Mouse (Mus musculus) T-cell, adult 2 months (primary cell): ENCODE data around the gene Lrrfip1.

Experiments
- DNase-seq: peaks from one replicate; pipeline ENCODE4 v3.0.0; 2022; ENCODE audit warnings: low spot score

Lrrfip1 gene

GRCm38 (mm10) chr1:91085686-91086085 is 87.1 kb downstream of the Lrrfip1 start:
- no peak for DNase-seq

DNA sequence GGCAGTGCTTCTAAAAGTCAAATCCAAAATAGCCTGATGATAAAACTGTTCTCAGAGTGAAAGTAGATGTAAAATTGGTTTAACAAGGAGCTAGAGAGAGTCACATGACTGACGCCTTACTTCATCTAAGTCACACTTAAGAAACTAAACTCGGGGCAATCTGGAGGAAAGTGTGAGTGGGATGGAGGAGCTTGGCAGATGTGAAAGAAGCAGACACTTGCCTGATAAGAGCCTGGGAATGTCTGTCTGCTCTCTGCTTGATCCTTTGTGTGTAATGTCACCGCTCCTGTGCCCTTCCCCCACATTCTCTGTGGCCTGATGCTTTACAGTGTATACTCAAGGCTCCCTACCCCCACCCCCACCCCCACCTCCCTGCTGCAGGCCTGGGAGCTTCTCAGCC is 87.8 kb downstream of the Lrrfip1 start:
- DNase-seq, result no peak

DNA sequence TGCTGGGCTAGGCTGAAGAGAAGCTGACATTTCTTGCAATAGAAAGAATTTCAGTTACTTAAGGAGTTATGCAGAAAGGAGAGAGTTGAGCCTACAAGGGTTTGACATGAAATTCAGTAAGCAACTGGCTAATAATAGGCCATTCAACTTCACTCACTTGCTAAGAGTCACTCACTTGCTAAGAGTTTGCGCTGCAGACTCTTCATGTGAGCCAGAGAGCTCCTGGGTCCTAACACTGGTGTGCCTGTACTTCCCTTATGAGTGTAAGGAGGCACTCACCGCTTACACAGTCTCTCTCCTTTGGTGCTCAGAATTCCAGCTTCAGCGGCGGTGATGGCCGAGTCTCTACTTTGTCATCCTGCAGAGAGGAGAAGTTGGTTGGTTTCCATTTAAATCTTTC is 88.2 kb downstream of the Lrrfip1 start:
- no peak for DNase-seq

DNA sequence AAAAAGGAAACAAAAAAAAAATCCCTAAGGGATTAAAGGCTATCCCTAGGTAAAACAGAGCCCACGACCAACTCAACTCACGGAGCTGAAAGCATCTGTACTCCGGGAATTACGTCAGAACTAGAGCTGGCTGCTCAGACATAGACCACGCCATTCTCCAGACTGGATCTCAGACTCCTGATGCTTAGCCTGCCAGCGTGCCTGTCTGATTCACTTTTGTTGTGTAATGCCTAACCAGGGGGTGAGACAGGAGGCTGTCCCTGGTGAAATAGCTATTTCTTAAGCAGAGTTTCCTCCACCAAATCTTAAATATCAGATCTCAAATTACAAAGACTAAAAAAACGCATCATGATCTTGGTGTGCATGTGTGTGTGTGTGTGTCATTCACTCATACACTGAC is 89.5 kb downstream of the Lrrfip1 start:
- DNase-seq, result no peak

GRCm38 (mm10) chr1:91088941-91089340 is 90.4 kb downstream of the Lrrfip1 start:
- no peak for DNase-seq

GRCm38 (mm10) chr1:91090456-91090855 is 91.9 kb downstream of the Lrrfip1 start:
- DNase-seq, result peak; percentile 22

- no peak for DNase-seq
These were observed 93.9 kb downstream of the Lrrfip1 start for GRCm38 (mm10) chr1:91092451-91092850.

DNA sequence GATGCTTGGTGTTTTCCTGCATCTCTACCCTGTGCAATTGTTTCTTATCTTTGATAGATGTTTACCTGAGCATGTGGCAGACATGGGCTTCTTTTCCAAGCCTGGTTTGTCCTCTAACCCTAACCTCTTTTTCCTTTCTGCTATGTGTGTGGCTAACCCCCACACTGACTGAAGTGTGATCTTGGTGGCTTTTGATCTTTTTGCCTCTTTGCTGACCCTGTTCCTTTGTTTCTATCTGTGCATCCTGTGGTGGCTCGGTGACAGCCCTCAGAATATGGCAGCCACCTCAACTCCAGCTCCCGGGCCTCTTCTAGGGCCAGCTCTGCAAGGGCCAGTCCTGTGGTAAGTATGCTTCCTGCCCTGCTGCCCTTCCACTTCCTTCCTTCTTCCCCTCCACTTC is 94.8 kb downstream of the Lrrfip1 start:
- peak; percentile 47 for DNase-seq

DNA sequence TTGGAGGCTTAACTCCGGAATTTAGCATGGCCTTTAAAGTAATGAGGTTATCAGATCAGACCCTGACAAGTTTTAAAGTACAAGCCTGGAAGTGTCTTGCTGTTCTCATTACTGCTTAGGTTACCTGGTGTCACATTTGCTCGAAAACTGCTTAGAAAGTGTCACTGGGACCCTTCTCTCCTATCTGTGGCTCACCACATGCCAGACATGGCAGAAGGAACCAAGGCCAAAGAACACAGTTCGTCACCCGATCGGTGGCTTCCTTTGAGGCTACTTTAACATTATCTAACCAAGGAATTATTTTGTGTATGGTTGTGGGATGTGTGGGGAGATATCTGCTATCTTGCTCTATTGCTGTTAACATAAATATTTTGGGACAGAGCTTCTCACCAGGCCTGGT is 95.5 kb downstream of the Lrrfip1 start:
- no peak for DNase-seq

DNA sequence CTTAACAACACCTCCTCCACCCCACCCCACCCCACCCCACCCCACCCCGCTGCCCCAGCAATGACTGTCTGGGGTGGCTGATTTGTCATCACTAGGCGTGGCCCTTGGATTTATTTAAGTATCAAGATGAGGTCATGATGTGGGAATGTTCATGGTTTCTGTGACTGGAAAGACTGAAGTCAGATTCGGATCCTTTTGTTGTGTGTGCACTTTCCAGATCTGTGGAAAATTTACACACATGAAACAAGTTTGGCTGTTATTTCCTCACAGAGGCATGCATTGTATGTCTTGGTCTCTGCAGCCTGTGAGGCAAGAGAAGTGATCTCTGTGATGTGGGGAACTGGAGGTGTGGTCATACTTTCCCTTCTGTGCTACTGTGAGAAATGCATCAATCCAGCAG is 96.7 kb downstream of the Lrrfip1 start:
- peak; percentile 64 for DNase-seq

GRCm38 (mm10) chr1:91095853-91096252 is 97.3 kb downstream of the Lrrfip1 start:
- DNase-seq, result no peak

GRCm38 (mm10) chr1:91096490-91096889 is 98.0 kb downstream of the Lrrfip1 start:
- peak; percentile 67 for DNase-seq

DNA sequence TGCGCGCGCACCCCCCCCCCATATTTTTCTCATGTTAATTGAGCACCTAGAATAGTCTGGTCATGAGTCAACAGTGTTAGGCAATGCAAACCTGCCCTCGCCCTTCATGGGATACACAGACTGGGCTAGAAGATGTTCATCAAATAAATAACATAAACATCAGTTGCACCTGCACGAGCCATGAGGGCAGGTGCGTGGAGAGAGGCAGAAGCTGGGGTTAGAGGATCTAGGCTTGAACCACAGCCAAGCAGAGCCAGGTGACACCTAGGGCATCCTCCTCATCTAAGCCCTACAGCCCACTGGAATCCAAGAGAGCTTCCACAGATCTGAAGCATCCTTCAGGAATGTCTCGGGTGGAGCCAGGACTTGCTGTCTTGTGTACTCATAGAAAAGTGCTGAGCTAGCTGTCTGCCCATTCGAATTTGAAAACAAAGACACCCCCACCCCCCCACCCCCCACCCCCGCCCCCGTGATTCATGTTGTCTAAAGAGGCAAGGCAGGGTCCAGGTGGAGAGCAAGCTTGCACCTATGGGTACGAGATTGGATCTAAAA is 98.8 kb downstream of the Lrrfip1 start:
- DNase-seq, result no peak

DNA sequence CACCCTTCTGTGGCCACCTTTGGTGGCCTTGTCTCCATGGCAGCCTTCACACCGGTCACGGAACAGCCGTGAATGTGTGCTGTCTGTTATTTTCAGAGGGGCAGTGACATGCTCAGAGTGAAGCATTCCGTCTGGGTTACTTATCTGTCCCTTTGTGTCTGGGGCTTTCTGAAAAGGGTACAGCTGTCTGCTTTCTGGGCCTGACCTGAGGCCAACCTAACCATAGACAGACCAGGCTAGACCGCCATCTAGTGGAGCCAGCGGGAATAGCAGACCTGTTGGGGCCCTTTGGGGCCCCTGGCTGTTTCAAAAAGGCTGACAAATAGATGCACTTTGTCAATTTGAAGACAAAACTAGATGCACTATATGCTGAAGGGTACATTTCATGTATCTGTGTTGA is 100.3 kb downstream of the Lrrfip1 start:
- DNase-seq, result peak; percentile 82

DNA sequence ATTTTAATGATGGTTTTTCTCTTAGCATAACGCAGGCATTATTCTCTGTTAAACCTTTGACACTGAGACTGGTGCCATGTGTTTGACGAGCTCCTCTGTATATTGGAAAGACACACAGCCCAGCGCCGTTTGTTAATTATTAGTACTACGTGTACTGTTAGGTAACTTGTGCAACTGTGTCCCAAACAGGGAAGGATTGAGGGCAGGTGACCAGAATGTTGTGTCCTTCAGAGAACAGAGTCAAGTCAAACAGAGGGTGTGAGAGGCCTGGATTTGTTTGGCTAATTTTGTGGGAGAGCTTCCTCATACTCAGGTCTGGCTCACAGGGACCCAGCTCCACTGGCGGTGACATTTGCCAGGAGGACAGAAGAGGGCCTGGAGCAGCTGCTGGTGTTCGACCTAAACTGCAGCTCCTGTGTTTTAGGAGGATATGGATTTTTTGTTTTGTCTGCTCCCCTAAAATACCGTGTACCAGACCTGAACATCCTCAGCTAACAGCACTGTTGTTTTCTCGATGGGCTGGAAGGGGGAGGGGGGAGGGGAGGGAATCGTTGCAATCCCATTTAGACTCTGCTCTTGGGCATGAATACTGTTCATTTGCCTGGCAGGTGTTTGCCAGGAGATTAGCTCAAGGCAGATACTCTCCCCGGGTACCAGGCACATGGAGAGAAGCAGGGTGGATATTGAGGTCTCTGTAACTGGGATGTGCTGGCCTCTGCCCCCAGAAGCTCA is 103.3 kb downstream of the Lrrfip1 start:
- DNase-seq, result no peak

- no peak for DNase-seq
These were observed 104.9 kb downstream of the Lrrfip1 start for GRCm38 (mm10) chr1:91103366-91103983.

- DNase-seq, result no peak
These were observed 109.0 kb downstream of the Lrrfip1 start for GRCm38 (mm10) chr1:91107548-91107947.

DNA sequence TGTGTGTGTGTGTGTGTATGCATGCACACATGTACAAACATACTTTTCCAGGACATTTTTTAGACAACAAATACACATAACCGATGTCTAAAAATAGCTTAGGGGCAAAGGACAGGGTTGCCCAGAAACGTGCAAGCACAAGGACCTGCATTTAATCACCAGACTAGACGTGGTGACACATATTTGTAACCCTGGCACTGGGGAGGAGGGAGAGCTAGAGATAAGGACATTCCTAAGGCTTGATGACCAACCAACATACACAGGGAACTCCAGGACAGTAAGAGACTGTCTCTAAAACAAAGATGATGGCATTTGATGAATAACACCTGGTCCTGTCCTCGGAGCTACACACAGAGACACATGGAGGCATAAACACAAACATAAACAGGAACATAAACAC is 110.8 kb downstream of the Lrrfip1 start:
- DNase-seq, result no peak

DNA sequence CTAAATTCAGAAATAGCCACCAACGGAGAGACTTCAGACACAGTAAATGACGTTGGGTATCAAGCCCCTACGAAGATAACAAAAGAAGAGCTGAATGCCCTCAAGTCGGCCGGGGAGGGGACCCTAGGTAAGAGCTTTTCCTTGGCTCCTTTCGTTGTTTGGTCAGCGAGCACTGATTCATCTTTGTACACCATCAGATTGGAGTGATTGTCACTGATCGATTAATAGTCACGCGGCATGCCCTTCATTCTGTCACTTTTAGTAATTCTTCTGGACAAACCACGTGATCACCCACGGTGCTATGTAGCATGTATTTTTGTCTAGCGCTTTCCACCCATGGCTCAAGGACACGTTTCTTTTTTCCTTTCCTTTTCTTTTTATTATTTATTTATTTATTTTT is 113.6 kb downstream of the Lrrfip1 start:
- no peak for DNase-seq

DNA sequence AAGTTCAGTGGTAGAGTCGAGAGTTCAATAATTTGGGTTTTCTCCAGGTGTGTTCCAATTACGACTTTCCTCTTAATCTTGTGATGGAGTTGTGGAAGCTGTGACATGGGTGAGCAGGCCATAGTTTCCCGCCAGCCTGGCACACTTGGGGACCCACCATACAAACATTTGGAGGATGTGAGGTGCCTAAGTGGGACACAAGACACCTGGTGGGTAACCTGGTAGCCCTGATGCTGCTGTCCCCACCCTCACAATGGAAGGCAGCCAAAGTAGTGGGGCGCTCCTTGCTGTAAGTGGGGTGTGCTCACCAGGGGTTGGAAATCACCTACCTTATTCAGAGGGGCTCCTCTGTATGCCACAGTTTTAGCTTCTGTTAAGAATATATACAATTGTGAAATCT is 114.1 kb downstream of the Lrrfip1 start:
- no peak for DNase-seq

GRCm38 (mm10) chr1:91122121-91122520 is 123.6 kb downstream of the Lrrfip1 start:
- no peak for DNase-seq

- no peak for DNase-seq
These were observed 124.5 kb downstream of the Lrrfip1 start for GRCm38 (mm10) chr1:91123004-91123403.

DNA sequence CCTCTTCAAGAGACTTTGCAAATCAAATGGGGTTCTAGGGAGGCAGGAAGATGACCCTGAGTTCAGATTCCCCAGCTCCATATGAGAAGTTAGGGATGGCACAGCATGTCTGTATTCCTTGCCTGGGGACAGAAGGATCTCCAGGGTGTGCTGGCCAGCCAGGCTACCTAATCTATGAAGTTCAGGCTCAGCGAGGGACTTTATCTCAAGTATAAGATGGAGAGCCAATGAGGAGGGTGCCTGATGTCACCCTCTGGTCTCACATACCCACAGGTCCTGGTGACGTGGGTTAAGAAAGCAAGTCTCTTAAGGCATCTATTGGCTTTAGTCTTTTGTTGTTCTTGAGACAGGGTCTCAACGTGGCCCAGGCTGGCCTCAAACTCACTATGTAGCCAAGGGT is 124.9 kb downstream of the Lrrfip1 start:
- no peak for DNase-seq

DNA sequence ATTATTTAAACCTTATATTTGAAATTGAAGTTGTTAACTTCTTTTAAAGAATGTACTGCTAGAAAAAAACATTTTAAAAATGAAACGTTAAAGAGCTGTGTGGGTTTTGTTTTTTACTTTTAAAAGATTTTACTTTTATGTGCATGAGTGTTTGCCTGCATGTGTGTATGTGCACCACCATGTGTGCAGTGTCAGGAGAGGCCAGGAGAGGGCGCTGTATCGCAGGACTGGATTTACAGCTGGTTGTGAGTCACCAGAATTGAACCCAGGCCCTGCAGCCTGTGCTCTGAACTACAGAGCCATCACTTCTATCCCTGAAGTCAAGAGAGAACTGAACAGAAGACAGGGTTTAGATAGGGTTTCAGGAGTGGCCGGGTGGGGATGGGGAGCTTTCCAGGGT is 130.3 kb downstream of the Lrrfip1 start:
- peak; percentile 9 for DNase-seq
